Comparison of ENCODE assay signal across 10 mouse cellular contexts in genomic region chr10:13127335-13127734, GRCm38 (mm10). TPM values are rescaled to one million over a fixed set of nuclear protein-coding genes. Genes with fewer than 3 reads are reported as not detected.
DNase-seq lines count a peak whose midpoint lies in the region; ATAC-seq and TF ChIP-seq lines count a peak whose summit lies in the region.
"Had no signal": no experiment of that assay in that cellular context is flagged by ENCODE, and none has a peak within 500 bp of the region (broad histone marks: within the 10 kb centered on the region; RNA-seq: fewer than 3 reads in every experiment).

No protein-coding gene starts in this region.

- no peaks in the 10 kb centered on the region for H3K27me3 ChIP-seq in hindbrain, postnatal 0 days (ENCODE audit: insufficient read depth, low read length)
- H3K27me3 ChIP-seq in hindbrain, embryonic 16.5 days (replicated peaks; ENCODE audit: control insufficient read depth, insufficient read depth, low read length) = no peaks in the 10 kb centered on the region
- H3K27me3 ChIP-seq in neural tube, embryonic 11.5 days (ENCODE audit: control insufficient read depth, insufficient read depth, low read length) = no peaks in the 10 kb centered on the region
- H3K27me3 ChIP-seq in neural tube, embryonic 15.5 days (replicated peaks) = no peaks in the 10 kb centered on the region
- H3K27me3 ChIP-seq: lung, embryonic 15.5 days had no signal

- ATAC-seq in hindbrain, postnatal 0 days = no peak
- ATAC-seq in hindbrain, embryonic 16.5 days = no peak
- 0 out of 2 replicates have a peak, but pooled peaks have one; percentile 20 for ATAC-seq in neural tube, embryonic 11.5 days (ENCODE audit: insufficient read depth, low FRiP score, low TSS enrichment)
- ATAC-seq in neural tube, embryonic 15.5 days (ENCODE audit: low FRiP score) = no peak

- H3K36me3 ChIP-seq in hindbrain, postnatal 0 days (ENCODE audit: insufficient read depth, low read length) = no peaks in the 10 kb centered on the region
- H3K36me3 ChIP-seq in hindbrain, embryonic 16.5 days (ENCODE audit: control insufficient read depth, insufficient read depth, low read length) = no peaks in the 10 kb centered on the region
- no peaks in the 10 kb centered on the region for H3K36me3 ChIP-seq in neural tube, embryonic 11.5 days (ENCODE audit: control insufficient read depth, insufficient read depth, low read length)
- H3K36me3 ChIP-seq in neural tube, embryonic 15.5 days = peaks cover 4% of the 10 kb centered on the region; the same call in 1 of the 2 replicates

- no peak for TF ChIP-seq POLR2A in embryonic fibroblast, embryonic 13.5 days (IDR thresholded peaks at IDR 0.05; ENCODE audit: low read depth, low read length)

- H3K4me1 ChIP-seq in hindbrain, postnatal 0 days (ENCODE audit: insufficient read depth, low read length) = no peaks in the 10 kb centered on the region
- no peaks in the 10 kb centered on the region for H3K4me1 ChIP-seq in hindbrain, embryonic 16.5 days (ENCODE audit: control insufficient read depth, insufficient read depth, low read depth, low read length)
- no peaks in the 10 kb centered on the region for H3K4me1 ChIP-seq in neural tube, embryonic 11.5 days (ENCODE audit: control insufficient read depth, insufficient read depth, low read length)
- no peaks in the 10 kb centered on the region for H3K4me1 ChIP-seq in neural tube, embryonic 15.5 days
- no peaks in the 10 kb centered on the region for H3K4me1 ChIP-seq in embryonic fibroblast, embryonic 13.5 days (ENCODE audit: control insufficient read depth, insufficient read depth, low read length)
- H3K4me1 ChIP-seq: lung, embryonic 15.5 days had no signal

- DNase-seq in hindbrain, postnatal 0 days (ENCODE audit: low spot score) = peak; percentile 37
- DNase-seq in neural tube, embryonic 11.5 days (ENCODE audit: low spot score) = no peak
- DNase-seq in thymus, postnatal 25 days = peak; percentile 19
- no peak for DNase-seq in left cerebral cortex, adult 11 months (ENCODE audit: low spot score)
- DNase-seq: adrenal gland, postnatal 25 days had no signal

- no peak overlapping the region for H3K27ac ChIP-seq in hindbrain, postnatal 0 days
- no peak overlapping the region for H3K27ac ChIP-seq in hindbrain, embryonic 16.5 days (ENCODE audit: low read depth, low read length)
- H3K27ac ChIP-seq in neural tube, embryonic 11.5 days (ENCODE audit: low read depth, low read length) = no peak overlapping the region
- no peak overlapping the region for H3K27ac ChIP-seq in neural tube, embryonic 15.5 days (replicated peaks)
- no peak overlapping the region for H3K27ac ChIP-seq in embryonic fibroblast, embryonic 13.5 days (ENCODE audit: insufficient read depth, low read length)
- H3K27ac ChIP-seq: lung, embryonic 15.5 days had no signal

- no peak overlapping the region for H3K4me3 ChIP-seq in hindbrain, postnatal 0 days (ENCODE audit: low read length)
- no peak overlapping the region for H3K4me3 ChIP-seq in hindbrain, embryonic 16.5 days (ENCODE audit: low read length)
- H3K4me3 ChIP-seq in neural tube, embryonic 11.5 days (ENCODE audit: low read depth, low read length) = no peak overlapping the region
- no peak overlapping the region for H3K4me3 ChIP-seq in neural tube, embryonic 15.5 days (replicated peaks)
- no peak overlapping the region for H3K4me3 ChIP-seq in embryonic fibroblast, embryonic 13.5 days (ENCODE audit: insufficient read depth, low read length)
- H3K4me3 ChIP-seq: erythroblast, embryonic 14.5 days; lung, embryonic 15.5 days had no signal

- no peak overlapping the region for H3K9ac ChIP-seq in hindbrain, postnatal 0 days (replicated peaks; ENCODE audit: low read length)
- H3K9ac ChIP-seq in hindbrain, embryonic 16.5 days (ENCODE audit: low read depth, low read length) = no peak overlapping the region
- H3K9ac ChIP-seq in neural tube, embryonic 11.5 days (ENCODE audit: low read length) = no peak overlapping the region
- H3K9ac ChIP-seq in neural tube, embryonic 15.5 days (replicated peaks) = no peak overlapping the region
- H3K9ac ChIP-seq: lung, embryonic 15.5 days had no signal

- 79% methylated on average over 13 of the region's 13 CpGs for WGBS in hindbrain, postnatal 0 days
- WGBS in hindbrain, embryonic 16.5 days = 81% methylated on average over 13 of the region's 13 CpGs
- WGBS in neural tube, embryonic 11.5 days = 75% methylated on average over 13 of the region's 13 CpGs
- 84% methylated on average over 13 of the region's 13 CpGs for WGBS in neural tube, embryonic 15.5 days

- TF ChIP-seq CTCF in hindbrain, postnatal 0 days (IDR thresholded peaks at IDR 0.05; ENCODE audit: low read depth) = peak; percentile 52
- peak; percentile 18; the same call in 1 of the 2 replicates for TF ChIP-seq CTCF in embryonic fibroblast, embryonic 13.5 days (IDR thresholded peaks at IDR 0.05; ENCODE audit: borderline replicate concordance, insufficient read depth, low read length)

- no peak overlapping the region for H3K4me2 ChIP-seq in hindbrain, postnatal 0 days (ENCODE audit: low read depth, low read length)
- H3K4me2 ChIP-seq in hindbrain, embryonic 16.5 days (ENCODE audit: low read length) = no peak overlapping the region
- no peak overlapping the region for H3K4me2 ChIP-seq in neural tube, embryonic 11.5 days (ENCODE audit: low read depth)
- H3K4me2 ChIP-seq in neural tube, embryonic 15.5 days = no peak overlapping the region
- H3K4me2 ChIP-seq: lung, embryonic 15.5 days had no signal

- no peaks in the 10 kb centered on the region for H3K9me3 ChIP-seq in hindbrain, postnatal 0 days (ENCODE audit: low read length)
- no peaks in the 10 kb centered on the region for H3K9me3 ChIP-seq in hindbrain, embryonic 16.5 days (ENCODE audit: control insufficient read depth, low read length)
- H3K9me3 ChIP-seq in neural tube, embryonic 11.5 days (ENCODE audit: control insufficient read depth, low read length) = no peaks in the 10 kb centered on the region
- H3K9me3 ChIP-seq in neural tube, embryonic 15.5 days (replicated peaks) = no peaks in the 10 kb centered on the region
- H3K9me3 ChIP-seq: lung, embryonic 15.5 days had no signal

RNA-seq across cellular contexts. Expression of gene Zc2hc1b, which starts 50.5 kb away (rescaled TPM):
- total RNA-seq in hindbrain, postnatal 0 days (2014; rRNA removed) = not detected in 2 replicates
- polyA plus RNA-seq in hindbrain, postnatal 0 days (2015; fragmentation: Nextera tagmentation; extraction: Ambion mirVana) = not detected in 2 replicates
- not detected in 2 replicates for polyA plus RNA-seq in hindbrain, embryonic 16.5 days (2015; fragmentation: Nextera tagmentation; extraction: Ambion mirVana)
- polyA plus RNA-seq in neural tube, embryonic 11.5 days (2014; fragmentation: Nextera tagmentation; extraction: Ambion mirVana) = not detected in 2 replicates
- polyA plus RNA-seq in neural tube, embryonic 15.5 days (2015; fragmentation: Nextera tagmentation; extraction: Ambion mirVana) = not detected in 2 replicates
- not detected in 2 replicates for polyA plus RNA-seq in embryonic fibroblast, embryonic 13.5 days (2011; ENCODE audit: insufficient read length, low read depth, missing spikeins)
- total RNA-seq: adrenal gland, postnatal 25 days had no signal
- polyA plus RNA-seq: erythroblast, embryonic 14.5 days; lung, embryonic 15.5 days had no signal

Comparison
In these comparisons a context has a peak if more than half of its experiments do, and no peak if none do; other contexts are left out.
1. DNase-seq: peak in hindbrain, postnatal 0 days (single experiment) and thymus, postnatal 25 days (single experiment); none in neural tube, embryonic 11.5 days (single experiment) and left cerebral cortex, adult 11 months (single experiment).